Mouse (Mus musculus): Measurements from ENCODE around the gene Ctbs.
"Not testable (repeated sequence)": the region's sequence is repeated elsewhere in the genome, so short reads cannot be mapped to it uniquely, and the experiment has no call there.

Ctbs gene

GRCm38 (mm10) chr3:146433063-146433462 lies 16.5 kb upstream of the Ctbs start:
- DNase-seq (ENCODE audit: inconsistent ontology term): not testable (repeated sequence)

GRCm38 (mm10) chr3:146433681-146434350 lies 15.8 kb upstream of the Ctbs start:
- no peak for DNase-seq (ENCODE audit: inconsistent ontology term)

DNA sequence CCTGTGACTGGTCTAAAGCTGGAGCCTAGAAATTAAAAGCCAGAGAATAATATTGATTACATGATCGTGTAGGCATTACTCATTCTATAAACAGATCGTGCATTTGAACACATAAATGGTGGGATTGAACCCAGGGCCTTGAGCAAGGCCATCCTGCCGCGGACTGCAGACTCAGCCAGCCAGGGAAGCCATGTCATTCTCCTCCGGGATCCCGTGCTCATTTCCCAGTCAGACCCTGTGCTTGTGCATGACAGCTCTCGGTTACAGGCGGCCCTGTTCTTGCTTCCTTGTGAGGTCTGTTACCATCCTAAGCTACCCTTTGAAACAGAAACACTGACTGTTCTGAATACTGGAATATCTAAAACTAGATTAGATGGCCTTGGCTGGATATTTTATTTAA lies 14.9 kb upstream of the Ctbs start:
- DNase-seq (ENCODE audit: inconsistent ontology term): no peak

GRCm38 (mm10) chr3:146435533-146435932 lies 14.1 kb upstream of the Ctbs start:
- no peak for DNase-seq (ENCODE audit: inconsistent ontology term)

DNA sequence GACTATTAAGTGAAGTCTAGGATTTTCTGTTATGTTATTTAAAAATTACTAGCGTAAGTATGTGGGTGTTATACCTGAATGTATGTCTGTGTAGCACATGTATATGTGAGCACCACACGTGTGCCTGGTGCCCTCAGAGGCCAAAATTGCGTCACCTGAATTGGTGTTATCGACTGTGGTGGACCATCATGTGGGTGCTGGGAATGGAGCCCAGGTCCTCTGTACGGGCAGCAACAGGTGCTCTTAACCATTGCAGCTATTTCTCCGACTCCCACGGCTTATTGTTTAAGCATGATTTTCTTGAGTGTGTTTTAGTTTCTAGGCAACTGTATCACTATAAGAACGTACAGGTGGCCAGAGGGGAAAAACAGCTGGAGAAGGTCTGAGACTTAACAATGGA lies 13.5 kb upstream of the Ctbs start:
- DNase-seq (ENCODE audit: inconsistent ontology term): no peak

- no peak for DNase-seq (ENCODE audit: inconsistent ontology term)
Observed at GRCm38 (mm10) chr3:146440011-146440410, 9.6 kb upstream of the Ctbs start.

- no peak for DNase-seq (ENCODE audit: inconsistent ontology term)
Observed at GRCm38 (mm10) chr3:146440422-146440821, 9.2 kb upstream of the Ctbs start.

GRCm38 (mm10) chr3:146442484-146442883 lies 7.1 kb upstream of the Ctbs start:
- no peak for DNase-seq (ENCODE audit: inconsistent ontology term)

DNA sequence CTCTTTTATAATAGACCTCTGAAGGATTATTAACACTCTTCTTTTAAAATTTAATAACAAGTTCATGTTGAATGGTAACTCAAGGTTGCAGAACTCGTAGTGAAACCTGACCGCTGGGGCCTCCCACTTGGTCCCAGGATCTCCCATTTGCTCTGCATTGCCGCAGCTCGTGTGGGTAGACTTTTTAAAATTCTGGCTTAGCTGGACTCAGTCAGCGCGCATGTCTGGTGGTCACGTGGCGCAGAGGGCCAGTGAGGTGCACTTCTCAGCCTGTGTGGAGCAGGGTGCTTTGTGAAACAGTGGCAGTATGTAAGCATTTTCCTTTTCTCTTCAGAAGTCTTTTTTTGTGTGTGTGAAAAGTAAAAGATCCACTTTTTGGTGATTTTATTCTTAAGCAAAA lies 6.7 kb upstream of the Ctbs start:
- no peak for DNase-seq (ENCODE audit: inconsistent ontology term)

- no peak for DNase-seq (ENCODE audit: inconsistent ontology term)
Observed at GRCm38 (mm10) chr3:146443380-146443779, 6.2 kb upstream of the Ctbs start.

GRCm38 (mm10) chr3:146444880-146445279 lies 4.7 kb upstream of the Ctbs start:
- DNase-seq (ENCODE audit: inconsistent ontology term): no peak

DNA sequence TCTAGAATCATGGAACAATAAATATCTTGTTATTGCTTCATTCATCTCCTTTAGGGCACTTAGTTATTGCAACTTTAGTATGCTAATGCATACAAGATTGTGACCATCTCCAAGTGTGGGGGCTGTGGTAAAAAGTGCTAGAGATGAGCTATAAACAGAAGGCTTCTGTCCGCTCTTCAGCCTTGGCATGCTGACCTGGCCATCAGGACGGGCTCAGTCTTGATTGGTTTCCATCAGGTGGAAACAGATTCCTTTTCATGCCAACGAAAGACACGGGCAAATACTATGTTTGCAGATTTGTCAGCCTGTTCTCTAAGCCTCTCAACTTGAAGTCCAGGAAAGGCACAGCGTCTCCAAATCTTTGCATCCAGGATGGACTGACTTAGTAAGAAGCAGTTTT lies 2.4 kb upstream of the Ctbs start:
- DNase-seq (ENCODE audit: inconsistent ontology term): no peak

GRCm38 (mm10) chr3:146447598-146447997 lies 2.0 kb upstream of the Ctbs start:
- DNase-seq (ENCODE audit: inconsistent ontology term): no peak

DNA sequence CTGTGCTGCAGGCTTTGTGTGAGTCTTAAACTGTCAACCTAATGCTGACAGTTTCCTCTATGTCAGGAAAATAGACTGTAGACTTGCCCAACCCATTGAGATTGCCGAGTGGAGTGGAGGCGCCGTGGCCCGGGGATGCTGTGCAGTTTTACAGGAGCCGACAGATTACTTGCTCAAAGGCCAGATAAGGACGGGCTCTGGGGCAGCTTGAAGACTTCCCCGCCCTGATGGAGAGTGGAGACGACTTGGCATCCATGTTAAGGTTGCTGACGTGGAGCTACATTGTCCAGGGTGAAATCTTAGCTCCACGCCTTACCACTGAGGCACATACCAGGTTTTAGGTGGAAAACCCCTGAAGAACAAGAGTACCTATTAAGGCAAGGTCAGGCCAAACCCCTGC lies 1.2 kb upstream of the Ctbs start:
- DNase-seq (ENCODE audit: inconsistent ontology term): no peak

DNA sequence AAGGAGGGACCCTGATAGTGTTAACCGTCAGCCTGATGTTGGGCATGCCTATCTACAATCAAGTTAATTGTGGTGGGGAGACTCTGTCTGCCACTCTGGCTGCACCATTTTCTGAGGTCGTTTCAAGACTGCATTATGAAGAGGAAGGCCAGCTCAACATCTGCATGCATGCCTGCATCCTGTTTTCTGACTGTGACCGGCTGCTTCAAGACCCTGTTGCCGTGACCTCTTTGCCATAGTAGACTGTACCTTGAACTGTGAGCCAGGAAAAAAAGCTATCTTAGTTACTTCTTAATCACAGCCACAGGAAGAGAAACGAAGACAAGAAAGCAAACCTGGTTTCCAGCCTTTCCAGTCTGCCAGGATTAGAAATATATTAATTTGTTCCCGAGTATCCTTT lies 626 bp upstream of the Ctbs start:
- no peak for DNase-seq (ENCODE audit: inconsistent ontology term)

GRCm38 (mm10) chr3:146450371-146450841 lies 811 bp downstream of the Ctbs start:
- peak; percentile 96 for DNase-seq (ENCODE audit: inconsistent ontology term)

DNA sequence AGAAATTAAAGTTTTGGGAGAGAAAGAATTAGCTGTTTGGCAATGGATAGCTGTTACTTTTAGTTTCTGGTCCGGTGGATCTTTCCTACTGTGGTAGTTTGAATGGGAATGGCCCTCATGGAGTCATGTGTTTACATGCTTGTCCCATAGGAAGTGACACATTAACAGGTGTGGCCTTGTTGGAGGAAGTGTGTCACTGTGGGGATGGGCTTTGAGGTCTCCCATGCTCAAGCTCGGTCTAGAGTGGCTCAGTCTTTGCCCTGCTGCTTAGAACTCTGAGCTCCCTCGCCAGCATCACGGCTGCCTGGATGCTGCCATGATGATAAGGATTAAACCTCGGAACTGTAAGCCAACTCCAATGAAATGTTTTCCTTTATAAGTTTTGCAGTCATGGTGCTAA lies 1.8 kb downstream of the Ctbs start:
- DNase-seq (ENCODE audit: inconsistent ontology term): no peak

GRCm38 (mm10) chr3:146462939-146463338 lies 13.3 kb downstream of the Ctbs start:
- no peak for DNase-seq (ENCODE audit: inconsistent ontology term)

GRCm38 (mm10) chr3:146469226-146469625 lies 19.6 kb downstream of the Ctbs start:
- no peak for DNase-seq (ENCODE audit: inconsistent ontology term)

DNA sequence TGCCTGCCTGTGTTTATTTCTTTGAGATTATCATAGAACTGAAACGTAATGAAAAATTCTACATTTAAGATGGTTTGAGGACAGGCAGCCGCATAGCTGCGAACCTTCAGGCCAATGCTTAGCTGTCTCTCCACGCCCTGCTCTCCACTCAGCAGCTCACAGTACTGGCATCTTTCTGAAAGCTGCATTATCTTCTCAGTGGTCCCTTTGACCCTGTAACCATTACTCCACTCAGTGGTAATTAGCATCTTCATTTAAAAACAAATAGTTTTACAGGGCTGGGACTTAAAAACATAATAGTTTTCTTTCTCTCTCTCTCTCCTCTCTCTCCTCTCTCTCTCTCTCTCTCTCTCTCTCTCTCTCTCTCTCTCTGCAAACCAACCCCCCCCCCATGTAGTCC lies 23.1 kb downstream of the Ctbs start:
- no peak for DNase-seq (ENCODE audit: inconsistent ontology term)

DNA sequence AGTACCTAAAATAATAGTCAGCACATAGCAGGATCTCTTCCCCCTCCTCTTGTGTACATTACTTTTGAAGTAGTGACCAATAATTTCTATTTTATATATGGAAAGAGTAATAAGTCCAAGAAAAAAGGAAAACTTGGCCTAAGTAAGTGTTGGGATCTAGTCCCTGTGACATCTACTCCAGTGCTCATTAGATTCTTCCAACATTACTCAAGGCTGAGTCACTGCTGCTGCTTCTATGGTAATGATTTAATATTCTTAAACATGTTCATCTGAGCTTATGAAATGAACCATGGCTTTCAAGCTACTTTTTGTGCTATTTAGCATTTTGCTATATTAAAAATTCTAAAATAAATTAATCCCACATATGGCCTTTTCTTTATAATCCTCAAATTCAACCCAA lies 24.1 kb downstream of the Ctbs start:
- peak; percentile 67 for DNase-seq (ENCODE audit: inconsistent ontology term)

GRCm38 (mm10) chr3:146474428-146474827 lies 24.8 kb downstream of the Ctbs start:
- DNase-seq (ENCODE audit: inconsistent ontology term): no peak

DNA sequence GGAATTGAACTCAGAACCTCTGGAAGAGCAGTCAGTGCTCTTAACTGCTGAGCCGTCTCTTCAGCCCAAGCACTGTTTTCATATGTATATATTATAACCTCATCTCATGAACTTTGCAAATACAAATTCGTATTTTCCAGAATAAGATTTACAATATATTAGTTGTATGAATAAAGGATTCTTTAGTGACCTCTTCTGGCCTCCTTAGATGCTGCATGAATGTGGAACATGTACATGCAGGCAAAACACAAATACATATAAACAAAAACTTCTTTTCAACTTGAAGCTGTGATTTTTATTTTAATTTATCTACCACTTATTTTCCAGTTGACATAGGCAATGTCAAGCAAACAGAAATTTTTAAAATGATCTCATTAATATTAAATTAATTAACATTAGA lies 32.4 kb downstream of the Ctbs start:
- DNase-seq (ENCODE audit: inconsistent ontology term): no peak

GRCm38 (mm10) chr3:146486464-146486863 lies 36.9 kb downstream of the Ctbs start:
- DNase-seq (ENCODE audit: inconsistent ontology term): no peak
